9 mouse cellular contexts compared by ENCODE assay signal in the genomic region with DNA sequence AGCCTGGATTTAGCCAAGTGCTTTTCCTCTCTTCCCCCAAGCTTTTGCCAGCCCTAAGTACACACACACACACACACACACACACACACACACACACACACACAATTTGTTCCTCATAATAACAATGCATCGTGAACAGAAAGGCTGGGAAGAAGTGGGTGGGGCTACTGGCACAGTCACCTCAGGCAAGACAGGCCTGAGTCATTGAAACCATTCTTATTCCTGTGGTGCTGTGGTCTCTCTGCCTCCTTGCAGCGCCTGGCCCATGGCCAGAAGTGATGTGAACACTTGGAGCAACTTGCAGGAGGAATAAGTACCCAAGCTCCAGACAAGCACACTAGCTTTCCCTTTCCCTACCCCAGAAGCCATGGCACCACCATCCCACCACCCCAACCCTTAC. TPM values are rescaled to one million over a fixed set of nuclear protein-coding genes. Genes with fewer than 3 reads are reported as not detected.
DNase-seq lines count a peak whose midpoint lies in the region; ATAC-seq and TF ChIP-seq lines count a peak whose summit lies in the region.
"Had no signal": no experiment of that assay in that cellular context is flagged by ENCODE, and none has a peak within 500 bp of the region (broad histone marks: within the 10 kb centered on the region; RNA-seq: fewer than 3 reads in every experiment).

No protein-coding gene starts in this region.

- no peaks in the 10 kb centered on the region for H3K9me3 ChIP-seq in forebrain, postnatal 0 days (ENCODE audit: low read length)
- H3K9me3 ChIP-seq in forebrain, embryonic 13.5 days (replicated peaks) = peaks cover 6% of the 10 kb centered on the region; the same call in 1 of the 2 replicates
- no peaks in the 10 kb centered on the region for H3K9me3 ChIP-seq in hindbrain, embryonic 13.5 days
- H3K9me3 ChIP-seq: hindbrain, embryonic 15.5 days had no signal

- 20% methylated on average over 2 of the region's 2 CpGs for WGBS in forebrain, postnatal 0 days
- WGBS in forebrain, embryonic 13.5 days = 18% methylated on average over 2 of the region's 2 CpGs
- WGBS in hindbrain, embryonic 13.5 days = 30% methylated on average over 2 of the region's 2 CpGs

- no peak overlapping the region for H3K9ac ChIP-seq in forebrain, postnatal 0 days
- H3K9ac ChIP-seq in forebrain, embryonic 13.5 days = no peak overlapping the region
- no peak overlapping the region for H3K9ac ChIP-seq in hindbrain, embryonic 13.5 days
- H3K9ac ChIP-seq: hindbrain, embryonic 15.5 days had no signal

- H3K27me3 ChIP-seq in forebrain, postnatal 0 days (ENCODE audit: insufficient read depth, low read length) = no peaks in the 10 kb centered on the region
- no peaks in the 10 kb centered on the region for H3K27me3 ChIP-seq in forebrain, embryonic 13.5 days
- H3K27me3 ChIP-seq in hindbrain, embryonic 13.5 days = no peaks in the 10 kb centered on the region
- H3K27me3 ChIP-seq: hindbrain, embryonic 15.5 days had no signal

- H3K36me3 ChIP-seq in forebrain, postnatal 0 days (ENCODE audit: insufficient read depth) = no peaks in the 10 kb centered on the region
- no peaks in the 10 kb centered on the region for H3K36me3 ChIP-seq in forebrain, embryonic 13.5 days (ENCODE audit: poor library complexity, severe bottlenecking)
- H3K36me3 ChIP-seq in hindbrain, embryonic 13.5 days = no peaks in the 10 kb centered on the region
- H3K36me3 ChIP-seq: hindbrain, embryonic 15.5 days had no signal

- intact Hi-C loops in left cerebral cortex, postnatal 36 days (cut with DNase I) = no loop called here

- no peak for TF ChIP-seq CTCF in forebrain, postnatal 0 days (IDR thresholded peaks at IDR 0.05; ENCODE audit: low read depth)

- no peak overlapping the region for H3K4me3 ChIP-seq in forebrain, postnatal 0 days (ENCODE audit: low read depth, low read length)
- H3K4me3 ChIP-seq in forebrain, embryonic 13.5 days = no peak overlapping the region
- no peak overlapping the region for H3K4me3 ChIP-seq in hindbrain, embryonic 13.5 days
- H3K4me3 ChIP-seq: hindbrain, embryonic 15.5 days had no signal

- ATAC-seq in forebrain, postnatal 0 days = no peak
- ATAC-seq in forebrain, embryonic 13.5 days = no peak
- no peak for ATAC-seq in hindbrain, embryonic 13.5 days (ENCODE audit: low FRiP score)

- peak; percentile 46 for DNase-seq in forebrain, postnatal 0 days
- DNase-seq in ovary, postnatal 36 days (ENCODE audit: low spot score) = peak; percentile 10
- DNase-seq in ovary, postnatal 10 days (ENCODE audit: low spot score) = no peak
- peak; percentile 12 to 37 for DNase-seq in left cerebral cortex, postnatal 36 days (ENCODE audit: low spot score in 2 of 2)
- DNase-seq in spleen, postnatal 14 days (ENCODE audit: low spot score in 2 of 2) = no peak
- no peak for DNase-seq in urinary bladder, adult 2 months (ENCODE audit: low spot score)

- H3K4me2 ChIP-seq in forebrain, postnatal 0 days (ENCODE audit: low read depth) = no peak overlapping the region
- no peak overlapping the region for H3K4me2 ChIP-seq in forebrain, embryonic 13.5 days
- H3K4me2 ChIP-seq in hindbrain, embryonic 13.5 days = no peak overlapping the region
- H3K4me2 ChIP-seq: hindbrain, embryonic 15.5 days had no signal

- no peaks in the 10 kb centered on the region for H3K4me1 ChIP-seq in forebrain, postnatal 0 days (ENCODE audit: insufficient read depth)
- peaks cover 4% of the 10 kb centered on the region; the same call in 1 of the 2 replicates for H3K4me1 ChIP-seq in forebrain, embryonic 13.5 days
- H3K4me1 ChIP-seq in hindbrain, embryonic 13.5 days (replicated peaks) = no peaks in the 10 kb centered on the region
- H3K4me1 ChIP-seq: hindbrain, embryonic 15.5 days had no signal

- H3K27ac ChIP-seq in forebrain, postnatal 0 days (ENCODE audit: low read depth, low read length) = no peak overlapping the region
- no peak overlapping the region for H3K27ac ChIP-seq in forebrain, embryonic 13.5 days
- no peak overlapping the region for H3K27ac ChIP-seq in hindbrain, embryonic 13.5 days
- H3K27ac ChIP-seq: hindbrain, embryonic 15.5 days had no signal

RNA-seq across cellular contexts. Expression of a gene that starts 34.2 kb away (rescaled TPM):
- 0.15 and 1.8 TPM in 2 replicates for total RNA-seq in forebrain, postnatal 0 days (2014; rRNA removed)
- 0.18 and 0.52 TPM in 2 replicates for polyA plus RNA-seq in forebrain, postnatal 0 days (2015; fragmentation: Nextera tagmentation; extraction: Ambion mirVana)
- polyA plus RNA-seq in forebrain, embryonic 13.5 days (2015; fragmentation: Nextera tagmentation; extraction: Ambion mirVana) = 0.06 and 0.09 TPM in 2 replicates
- total RNA-seq in left cerebral cortex, postnatal 36 days (2021) = under 1 TPM in 1 of 2 experiments, not detected in 1; 0.29 TPM
- 0.13 TPM in 1 of 2 replicates, not detected in the other for polyA plus RNA-seq in hindbrain, embryonic 13.5 days (2015; fragmentation: Nextera tagmentation; extraction: Ambion mirVana)
- not detected in 2 replicates for polyA plus RNA-seq in urinary bladder, adult 2 months (2012; rRNA removed)
- polyA plus RNA-seq: hindbrain, embryonic 15.5 days had no signal

RNA-seq across cellular contexts. Expression of a gene that starts 51.3 kb away (rescaled TPM):
- 34.3 and 41.2 TPM in 2 replicates for total RNA-seq in forebrain, postnatal 0 days (2014; rRNA removed)
- 52.0 and 72.1 TPM in 2 replicates for polyA plus RNA-seq in forebrain, postnatal 0 days (2015; fragmentation: Nextera tagmentation; extraction: Ambion mirVana)
- 35.1 and 40.2 TPM in 2 replicates for polyA plus RNA-seq in forebrain, embryonic 13.5 days (2015; fragmentation: Nextera tagmentation; extraction: Ambion mirVana)
- 100 to 1,000 TPM; 207 to 211 TPM for total RNA-seq in left cerebral cortex, postnatal 36 days (2021)
- polyA plus RNA-seq in hindbrain, embryonic 13.5 days (2015; fragmentation: Nextera tagmentation; extraction: Ambion mirVana) = 59.1 and 60.9 TPM in 2 replicates
- polyA plus RNA-seq in urinary bladder, adult 2 months (2012; rRNA removed) = 27.8 and 33.7 TPM in 2 replicates

Comparison
In these comparisons a context has a peak if more than half of its experiments do, and no peak if none do; other contexts are left out.
1. DNase-seq: peak in forebrain, postnatal 0 days (single experiment), ovary, postnatal 36 days (single experiment) and left cerebral cortex, postnatal 36 days (2 of 2); none in ovary, postnatal 10 days (single experiment), spleen, postnatal 14 days (0 of 2) and urinary bladder, adult 2 months (single experiment).